Mouse (Mus musculus) thymus, postnatal 0 days (tissue): ENCODE measurements around the gene Rnf43. TPM values are rescaled to one million over a fixed set of nuclear protein-coding genes. Genes with fewer than 3 reads are reported as not detected.

ENCODE experiments used
- DNase-seq: peaks from one replicate; pipeline ENCODE4 v3.0.0-alpha.2; 2015; ENCODE audit warnings: low spot score
- polyA plus RNA-seq: library from polyadenylated mRNA; unstranded; fragments of >200 nt; fragmentation: Nextera tagmentation; extraction: Ambion mirVana; gene quantifications from 2 replicates; pipeline ENCODE4 v1.2.1, GENCODE M21; 2015

The Rnf43 gene
- polyA plus RNA-seq, 1 experiment from 2014 or later = 5.2 TPM

GRCm38 (mm10) chr11:87758161-87758911 is 95.8 kb downstream of the Rnf43 start:
- DNase-seq = peak; percentile 46

- peak; percentile 66 for DNase-seq
Observed at GRCm38 (mm10) chr11:87758957-87759608, 96.6 kb downstream of the Rnf43 start.

- DNase-seq = peak; percentile 91
Observed at GRCm38 (mm10) chr11:87759609-87760005, 97.1 kb downstream of the Rnf43 start.

GRCm38 (mm10) chr11:87760301-87761081 is 98.0 kb downstream of the Rnf43 start, which contains the start of gene Tspoap1:
Gene Tspoap1, plus strand, starts transcription at chr11:87760541.
- peak; percentile 66 for DNase-seq

- DNase-seq = peak; percentile 41
Observed at GRCm38 (mm10) chr11:87761181-87761721, 98.7 kb downstream of the Rnf43 start.

GRCm38 (mm10) chr11:87761806-87762701 is 99.5 kb downstream of the Rnf43 start:
- peak; percentile 23 for DNase-seq

GRCm38 (mm10) chr11:87762702-87763385 is 100.3 kb downstream of the Rnf43 start:
- no peak for DNase-seq

- DNase-seq = peak; percentile 19
Observed at GRCm38 (mm10) chr11:87763511-87763987, 101.0 kb downstream of the Rnf43 start.

GRCm38 (mm10) chr11:87763988-87764876 is 101.7 kb downstream of the Rnf43 start:
- DNase-seq = peak; percentile 16

- DNase-seq = no peak
Observed at GRCm38 (mm10) chr11:87768745-87769144, 106.2 kb downstream of the Rnf43 start.

GRCm38 (mm10) chr11:87770989-87771388 is 108.5 kb downstream of the Rnf43 start:
- DNase-seq = peak; percentile 79

GRCm38 (mm10) chr11:87772354-87772753 is 109.8 kb downstream of the Rnf43 start:
- no peak for DNase-seq

- peak; percentile 16 for DNase-seq
Observed at GRCm38 (mm10) chr11:87778100-87778765, 115.7 kb downstream of the Rnf43 start.

GRCm38 (mm10) chr11:87778915-87779314 is 116.4 kb downstream of the Rnf43 start:
- no peak for DNase-seq

GRCm38 (mm10) chr11:87779392-87779791 is 116.9 kb downstream of the Rnf43 start:
- no peak for DNase-seq

- DNase-seq = no peak
Observed at GRCm38 (mm10) chr11:87780130-87780529, 117.6 kb downstream of the Rnf43 start.
